Mouse (Mus musculus): ENCODE measurements around the gene Nfe2. TPM values are rescaled to one million over a fixed set of nuclear protein-coding genes. Genes with fewer than 3 reads are reported as not detected.
A peak's percentile ranks its signal among the peaks of the same experiment; 100 is the strongest.
"Not testable (repeated sequence)": the region's sequence is repeated elsewhere in the genome, so short reads cannot be mapped to it uniquely, and the experiment has no call there.

Nfe2 gene
- total RNA-seq, 2 experiments from 2014 or later, result not detected

- intact Hi-C loops (cut with DNase I), result no loop called here
- DNase-seq (ENCODE audit: low spot score in 2 of 2), result no peak
These were observed 36.4 kb upstream of the Nfe2 start for GRCm38 (mm10) chr15:103294649-103295048.

GRCm38 (mm10) chr15:103293375-103293774, 35.2 kb upstream of the Nfe2 start:
- intact Hi-C loops (cut with DNase I), result no loop called here
- no peak for DNase-seq (ENCODE audit: low spot score in 2 of 2)

DNA sequence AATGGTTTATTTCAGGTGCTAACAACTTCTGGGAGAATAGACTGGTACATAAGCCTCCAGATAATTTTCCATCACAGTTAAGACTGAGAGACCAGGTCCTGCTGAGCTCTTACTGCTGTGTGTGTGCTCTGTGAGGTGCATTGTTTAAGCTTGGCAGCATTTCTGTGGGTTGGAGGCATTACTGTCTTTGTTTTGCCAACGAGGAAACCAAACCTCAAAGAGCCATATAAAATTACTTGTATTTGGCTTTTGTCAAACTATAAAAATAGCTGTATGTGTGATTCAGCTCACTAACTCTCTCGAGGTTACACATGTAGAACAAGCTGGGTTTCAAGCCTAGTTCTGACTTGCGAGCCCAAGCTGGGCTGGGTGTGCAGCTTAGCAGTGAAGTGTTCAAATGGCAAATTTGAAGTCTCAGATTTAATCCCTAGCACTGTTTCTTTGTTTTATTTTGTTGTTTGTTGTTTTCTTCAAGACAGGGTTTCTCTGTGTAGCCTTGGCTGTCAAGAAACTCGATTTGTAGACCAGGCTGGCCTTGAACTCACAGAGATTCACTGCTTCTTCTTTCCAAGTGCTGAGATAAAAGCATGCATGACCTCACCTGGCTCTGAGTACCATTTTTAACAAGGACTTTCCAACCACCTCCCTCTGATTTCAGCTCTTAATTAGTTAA, 34.6 kb upstream of the Nfe2 start:
- intact Hi-C loops (cut with DNase I), result no loop called here

GRCm38 (mm10) chr15:103290843-103291242, 32.6 kb upstream of the Nfe2 start:
- intact Hi-C loops (cut with DNase I), result no loop called here
- DNase-seq (ENCODE audit: low spot score in 2 of 2), result no peak

More for the DNA sequence above, 34.6 kb upstream of the Nfe2 start:
- DNase-seq (ENCODE audit: low spot score in 2 of 2), result no peak

GRCm38 (mm10) chr15:103290417-103290816, 32.2 kb upstream of the Nfe2 start:
- intact Hi-C loops (cut with DNase I), result no loop called here
- DNase-seq (ENCODE audit: low spot score in 2 of 2), result no peak

GRCm38 (mm10) chr15:103289600-103289999, 31.4 kb upstream of the Nfe2 start:
- intact Hi-C loops (cut with DNase I), result no loop called here
- no peak for DNase-seq (ENCODE audit: low spot score in 2 of 2)

DNA sequence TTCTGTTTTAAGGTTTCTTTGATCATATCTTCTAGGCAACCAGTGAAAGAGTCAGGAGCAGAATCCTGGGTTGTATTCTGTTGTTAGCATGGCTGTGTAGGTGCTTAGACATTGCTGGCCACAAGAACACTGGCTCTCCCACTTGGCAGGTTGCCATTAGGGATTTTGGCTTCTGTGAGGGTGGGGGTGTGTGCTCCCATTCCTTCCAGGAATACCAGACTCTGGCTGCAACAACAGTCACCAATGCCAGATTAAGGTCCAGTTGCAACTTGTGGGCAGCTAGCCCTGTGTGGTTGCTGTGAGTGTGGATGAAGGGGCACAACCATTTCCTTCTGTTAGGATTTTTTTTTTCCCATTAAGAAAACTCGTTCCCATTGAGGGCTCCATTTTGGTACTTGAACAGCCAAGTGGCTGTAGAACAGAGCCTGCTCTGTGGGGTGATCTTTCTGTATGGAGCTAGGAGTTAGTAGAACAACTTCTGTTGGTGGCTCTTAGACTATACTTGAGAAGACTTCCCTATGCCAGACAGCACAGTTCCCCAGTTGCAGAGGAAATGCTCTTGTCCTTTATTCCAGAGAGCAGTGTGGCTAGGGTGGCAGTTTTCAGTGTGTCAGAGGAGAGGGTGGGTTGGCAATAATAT, 27.7 kb upstream of the Nfe2 start:
- intact Hi-C loops (cut with DNase I), result loop anchor here (2.0 kb wide), 1 partner anchor 21 kb away; no protein-coding TSS in a partner anchor
- peak in 1 of 2 experiments; percentile 61 for DNase-seq (ENCODE audit: low spot score in 2 of 2)

- no peak for DNase-seq (ENCODE audit: low spot score in 2 of 2)
- intact Hi-C loops (cut with DNase I), result loop anchor here (2.0 kb wide), 1 partner anchor 22 kb away; no protein-coding TSS in a partner anchor
These were observed 26.4 kb upstream of the Nfe2 start for GRCm38 (mm10) chr15:103284647-103285046.

DNA sequence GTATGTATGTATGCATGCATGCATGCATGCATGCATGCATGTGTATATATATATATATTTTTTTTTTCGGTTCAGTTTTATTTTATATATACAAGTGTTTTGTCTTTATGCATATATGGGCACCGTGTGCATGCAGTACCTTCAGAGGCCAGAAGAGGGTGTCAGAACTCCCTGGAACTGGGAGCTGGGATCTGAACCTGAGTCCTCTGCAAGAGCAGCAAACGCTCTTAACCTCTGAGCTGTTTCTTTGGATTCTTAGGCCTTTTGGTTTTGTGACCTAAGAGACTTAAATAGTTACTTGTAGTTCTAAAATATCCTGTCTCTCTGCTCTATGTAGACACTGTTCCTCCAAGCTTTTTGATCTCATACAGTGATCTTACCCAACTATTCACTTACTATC, 25.9 kb upstream of the Nfe2 start:
- DNase-seq (ENCODE audit: low spot score in 2 of 2), result no peak
- intact Hi-C loops (cut with DNase I), result loop anchor here (2.0 kb wide), 1 partner anchor 23 kb away; no protein-coding TSS in a partner anchor

GRCm38 (mm10) chr15:103281465-103282205, 23.4 kb upstream of the Nfe2 start:
- intact Hi-C loops (cut with DNase I), result no loop called here
- DNase-seq (ENCODE audit: low spot score in 2 of 2), result no peak

DNA sequence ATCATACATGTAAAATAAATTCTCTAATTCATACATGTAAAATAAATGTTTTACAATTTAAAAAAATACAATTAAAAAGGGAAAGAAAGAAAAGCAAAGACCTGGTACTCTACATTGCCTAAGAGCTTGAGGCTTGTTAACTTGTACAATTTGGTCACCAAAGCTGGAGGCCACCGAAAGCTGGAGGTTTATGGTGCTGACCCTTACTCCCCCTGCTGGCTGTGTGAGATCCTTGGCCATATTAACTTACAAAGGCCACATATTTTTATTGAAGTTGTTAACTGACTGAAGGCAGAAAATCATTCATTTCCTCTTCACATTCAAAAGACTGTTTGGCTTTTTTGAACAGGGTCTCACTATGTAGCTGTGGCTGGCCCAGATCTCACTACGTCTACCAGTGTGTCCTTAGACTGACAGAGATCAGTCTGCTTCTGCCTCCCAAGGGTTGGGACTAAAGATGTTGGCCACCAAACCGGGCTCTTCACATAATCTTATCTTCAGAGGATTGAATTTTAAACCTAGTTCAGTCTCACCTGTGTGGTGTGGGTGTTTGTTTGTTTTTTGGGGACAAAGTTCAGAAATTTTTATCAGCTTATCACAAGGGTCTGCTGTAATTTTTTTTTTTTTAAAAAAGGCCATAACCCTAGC, 22.7 kb upstream of the Nfe2 start:
- intact Hi-C loops (cut with DNase I), result no loop called here

DNA sequence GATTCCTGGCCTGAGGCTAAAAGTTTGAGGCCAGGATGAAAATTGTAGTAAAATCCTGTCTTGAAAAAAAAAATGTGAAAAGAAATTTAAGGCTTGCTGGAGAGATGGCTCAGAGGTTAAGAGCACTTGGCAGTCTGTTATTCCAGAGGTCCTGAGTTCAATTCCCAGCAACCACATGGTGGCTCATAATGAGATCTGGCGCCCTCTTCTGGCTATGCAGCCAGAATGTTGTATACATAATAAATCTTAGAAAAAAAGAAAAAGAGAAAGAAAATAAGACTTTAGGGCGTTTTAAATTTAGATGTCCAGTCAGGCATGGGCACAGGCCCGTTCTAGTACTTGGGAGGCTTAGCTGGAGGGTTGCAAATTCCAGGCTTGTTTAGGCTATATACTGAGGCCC, 21.5 kb upstream of the Nfe2 start:
- intact Hi-C loops (cut with DNase I), result no loop called here
- no peak for DNase-seq (ENCODE audit: low spot score in 2 of 2)

More for the DNA sequence above, 22.7 kb upstream of the Nfe2 start:
- no peak for DNase-seq (ENCODE audit: low spot score in 2 of 2)

GRCm38 (mm10) chr15:103277949-103278348, 19.7 kb upstream of the Nfe2 start:
- intact Hi-C loops (cut with DNase I), result no loop called here

DNA sequence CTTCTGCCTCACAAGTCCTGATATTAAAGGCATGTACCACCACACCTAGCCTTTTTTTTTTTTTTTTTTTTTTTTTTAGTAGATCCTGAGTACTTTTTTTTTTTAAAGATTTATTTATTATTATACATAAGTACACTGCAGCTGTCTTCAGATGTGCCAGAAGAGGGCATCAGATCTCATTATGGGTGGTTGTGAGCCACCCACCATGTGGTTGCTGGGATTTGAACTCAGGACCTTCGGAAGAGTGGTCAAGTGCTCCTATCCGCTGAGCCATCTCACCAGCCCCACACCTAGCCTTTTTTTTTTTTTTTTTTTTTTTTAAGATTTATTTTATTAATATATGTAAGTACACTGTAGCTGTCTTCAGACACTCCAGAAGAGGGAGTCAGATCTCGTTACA, 17.7 kb upstream of the Nfe2 start:
- intact Hi-C loops (cut with DNase I); DNase-seq (ENCODE audit: low spot score in 2 of 2): not testable (repeated sequence)

More at GRCm38 (mm10) chr15:103277949-103278348, 19.7 kb upstream of the Nfe2 start:
- no peak for DNase-seq (ENCODE audit: low spot score in 2 of 2)

DNA sequence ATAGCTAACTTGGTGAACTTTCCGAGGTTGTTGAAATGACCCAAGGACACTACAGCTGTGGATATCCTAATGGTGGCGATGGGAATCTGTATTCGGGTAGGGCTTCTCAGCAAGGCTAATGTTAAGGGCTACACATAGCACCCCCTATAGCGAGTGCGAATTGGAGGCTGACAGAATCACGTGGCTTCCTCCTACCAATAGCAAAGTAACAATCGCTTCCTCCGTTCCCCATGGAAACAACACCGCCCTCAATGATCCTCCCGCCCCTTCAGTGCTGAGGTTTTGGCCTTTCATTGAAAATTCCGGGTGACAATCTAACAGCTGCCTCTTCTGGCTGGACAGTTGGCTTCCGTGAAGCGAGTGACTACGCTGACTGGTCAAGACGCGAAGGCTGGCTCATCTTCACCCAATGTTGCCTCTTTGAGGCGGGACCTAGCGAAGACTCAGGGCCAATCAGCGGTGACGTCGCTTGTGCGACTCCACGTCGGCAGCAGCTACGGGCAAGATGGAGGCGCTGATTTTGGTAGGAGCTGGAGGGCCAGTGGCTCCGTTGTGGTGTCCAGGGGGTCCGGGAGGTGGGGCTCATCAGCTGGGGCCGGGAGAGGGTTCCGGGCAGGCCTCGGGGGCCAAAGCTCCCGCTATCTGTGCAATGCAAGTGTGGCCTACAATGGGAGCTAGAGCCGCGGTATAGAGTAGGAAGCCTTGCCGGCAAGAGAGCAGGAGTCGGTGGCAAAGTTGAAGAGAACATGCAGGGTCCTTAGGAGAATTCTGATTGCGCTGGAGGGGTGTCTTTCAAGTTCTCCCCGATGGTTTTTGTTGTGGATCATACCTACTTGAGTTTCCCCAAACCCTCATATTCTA, 14.4 kb upstream of the Nfe2 start, which contains the start of gene Copz1:
Copz1 (plus strand) TSS at position 296 of the 861 bp plus-strand sequence.
- DNase-seq (ENCODE audit: low spot score in 2 of 2), result peak; percentile 97 to 99
- intact Hi-C loops (cut with DNase I), result loop anchor here (2.0 to 5.0 kb wide), 2 partner anchors 32 to 35 kb away; partner anchors contain the start of gene Hnrnpa1

DNA sequence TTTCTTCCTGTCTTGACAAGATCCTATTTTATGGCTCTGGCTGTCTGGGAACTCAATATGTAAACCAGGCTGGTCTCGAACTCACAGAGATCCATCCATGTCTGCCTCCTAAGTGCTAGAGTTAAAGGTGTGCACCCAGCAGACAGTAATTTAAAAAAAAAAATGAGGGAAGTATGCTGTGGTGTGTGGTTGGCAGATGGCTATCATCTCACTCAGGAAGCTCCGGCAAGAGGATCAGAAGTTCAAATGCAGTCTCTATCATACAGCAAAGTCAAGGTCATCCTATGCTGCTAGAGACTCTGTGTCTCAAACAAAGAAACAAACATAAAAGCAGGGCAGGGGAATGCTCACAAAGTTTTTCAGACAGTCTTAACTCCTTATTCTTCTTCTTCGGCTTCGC, 10.7 kb upstream of the Nfe2 start:
- intact Hi-C loops (cut with DNase I), result no loop called here
- no peak for DNase-seq (ENCODE audit: low spot score in 2 of 2)

DNA sequence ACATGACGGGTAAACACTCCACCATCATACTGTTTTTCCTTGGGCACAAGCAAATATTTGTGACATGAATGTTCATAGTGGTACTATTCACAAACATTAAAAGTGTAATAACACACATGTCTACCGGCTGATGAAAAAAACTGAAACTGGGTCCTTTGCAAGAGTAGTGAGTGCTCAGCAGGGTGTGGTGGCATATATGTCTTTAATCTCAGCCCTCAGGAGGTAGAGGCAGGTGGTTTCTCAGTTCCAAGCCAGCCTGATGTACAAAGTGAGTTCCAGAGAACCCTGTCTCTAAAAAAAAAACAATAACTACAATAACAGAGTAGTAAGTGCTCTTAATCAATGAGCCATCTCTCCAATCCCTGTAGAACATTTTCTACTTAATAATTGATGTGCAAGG, 6.6 kb upstream of the Nfe2 start:
- intact Hi-C loops (cut with DNase I), result no loop called here
- DNase-seq (ENCODE audit: low spot score in 2 of 2), result no peak

DNA sequence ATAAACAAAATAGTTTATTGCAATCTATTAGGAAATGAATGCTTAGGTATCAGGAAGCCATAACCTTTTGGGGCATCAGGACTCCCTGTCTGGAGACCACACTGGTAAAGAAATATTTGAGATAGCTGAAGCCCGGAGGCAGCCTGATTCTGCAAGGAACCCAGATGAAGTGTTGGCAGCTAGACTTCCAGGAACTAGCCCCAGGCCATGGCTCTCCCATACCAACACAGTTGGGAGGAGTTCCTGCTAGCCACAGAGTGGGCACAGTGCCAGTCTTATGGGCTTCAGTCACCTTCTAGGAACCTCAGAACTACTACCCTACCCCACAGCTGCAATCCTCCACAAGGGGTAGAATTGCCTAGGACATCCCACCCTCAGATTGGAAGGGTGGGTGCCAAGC, 1.8 kb upstream of the Nfe2 start:
- intact Hi-C loops (cut with DNase I), result no loop called here
- no peak for DNase-seq (ENCODE audit: low spot score in 2 of 2)

DNA sequence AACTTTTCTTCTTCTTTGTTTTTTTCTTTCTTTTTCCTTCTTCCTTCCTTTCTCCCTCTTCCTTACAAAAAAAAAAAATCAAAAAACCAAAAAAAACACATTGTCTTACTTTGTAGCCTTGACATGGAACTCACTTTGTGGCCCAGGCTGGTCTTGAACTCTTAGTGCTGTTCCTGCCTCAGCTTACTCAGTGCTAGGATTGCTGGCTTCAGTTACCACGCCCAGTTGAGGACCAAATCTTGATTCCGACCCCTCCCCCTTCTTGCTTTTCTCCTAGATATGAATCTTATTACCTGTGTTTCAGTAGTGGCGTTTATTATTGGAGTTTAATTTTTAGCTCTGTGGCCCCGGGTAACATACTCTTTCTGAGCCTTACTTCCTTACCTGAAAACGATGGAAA, 959 bp upstream of the Nfe2 start:
- intact Hi-C loops (cut with DNase I), result no loop called here
- DNase-seq (ENCODE audit: low spot score in 2 of 2), result no peak
